Mouse (Mus musculus) midbrain, embryonic 16.5 days (tissue): Measurements from ENCODE around the gene Zfp423. TPM values are rescaled to one million over a fixed set of nuclear protein-coding genes. Genes with fewer than 3 reads are reported as not detected.
"Not testable (repeated sequence)": the region's sequence is repeated elsewhere in the genome, so short reads cannot be mapped to it uniquely, and the experiment has no call there.

Experiments
- ATAC-seq: fragments of 200-750 bp; cut with Nextera tagmentation; 2 replicates; pipeline ENCODE4 v1.8.0; 2017; ENCODE audit warnings: moderate TSS enrichment
- H3K27ac ChIP-seq: fragments of 300-500 bp; sonication (generic); 2 replicates; pipeline ENCODE4 v1.5.1; 2014; ENCODE audit warnings: mild to moderate bottlenecking, low read length, mixed read lengths
- H3K27me3 ChIP-seq: fragments of 300-500 bp; sonication (generic); 2 replicates; pipeline ENCODE4 v1.6.1; 2014; ENCODE audit warnings: low read depth, low read length, mixed read lengths; ENCODE audit not compliant: control insufficient read depth, insufficient read depth
- H3K36me3 ChIP-seq: fragments of 300-500 bp; sonication (generic); 2 replicates; pipeline ENCODE4 v1.6.1; 2014; ENCODE audit warnings: mild to moderate bottlenecking, low read length, moderate library complexity, mixed read lengths; ENCODE audit not compliant: control insufficient read depth, insufficient read depth
- H3K4me1 ChIP-seq: fragments of 300-500 bp; sonication (generic); 2 replicates; pipeline ENCODE4 v1.6.1; 2014; ENCODE audit warnings: mild to moderate bottlenecking, low read length, mixed read lengths; ENCODE audit not compliant: control insufficient read depth, insufficient read depth
- H3K4me2 ChIP-seq: fragments of 300-500 bp; sonication (generic); 2 replicates; pipeline ENCODE4 v1.6.1; 2014; ENCODE audit warnings: mild to moderate bottlenecking, low read length, mixed read lengths
- H3K4me3 ChIP-seq: fragments of 300-500 bp; sonication (generic); 2 replicates; pipeline ENCODE4 v1.5.1; 2014; ENCODE audit warnings: low read depth, mild to moderate bottlenecking, low read length, moderate library complexity, mixed read lengths
- H3K9ac ChIP-seq: fragments of 300-500 bp; sonication (generic); 2 replicates; pipeline ENCODE4 v1.6.1; 2014; ENCODE audit warnings: low read depth, low read length, mixed read lengths
- H3K9me3 ChIP-seq: fragments of 300-500 bp; sonication (generic); replicated peaks from 2 replicates; pipeline ENCODE4 v1.6.1; 2014; ENCODE audit warnings: mild to moderate bottlenecking, low read length, mixed read lengths; ENCODE audit not compliant: control insufficient read depth, poor library complexity, severe bottlenecking
- WGBS: fragments of 180-500 bp; shearing (Covaris S2); extraction: QIAGEN DNeasy Blood & Tissue Kit; methylation state at CpG from one replicate; pipeline ENCODE4 v1.1.7; 2014; 5-methylcytosine and 5-hydroxymethylcytosine counted together
- polyA plus RNA-seq: library from polyadenylated mRNA; unstranded; fragments of >200 nt; fragmentation: Nextera tagmentation; extraction: Ambion mirVana; gene quantifications from 2 replicates; pipeline ENCODE4 v1.2.1, GENCODE M21; 2015

The Zfp423 gene
- polyA plus RNA-seq, 1 experiment from 2014 or later = 28.1 TPM

DNA sequence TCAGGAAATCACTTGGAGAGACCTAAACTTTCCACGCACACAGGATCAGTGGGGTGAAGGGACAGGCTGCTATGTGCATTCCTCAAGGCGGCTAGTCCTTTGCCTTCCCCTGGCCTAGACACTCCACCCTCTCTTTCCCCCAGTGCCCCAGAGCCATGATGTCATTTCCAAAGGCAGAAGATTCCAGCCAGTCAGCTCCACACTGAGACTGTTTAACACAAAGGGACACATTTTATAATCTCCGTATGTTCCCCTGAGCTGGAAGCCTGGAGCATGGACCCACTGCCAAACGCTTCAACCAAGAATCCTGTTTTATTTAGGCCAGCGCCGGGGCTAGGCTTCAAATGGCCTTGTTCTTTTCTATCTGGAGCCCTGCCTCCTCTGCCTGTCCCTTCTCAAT, 111.6 kb downstream of the Zfp423 start:
- no peaks in the 10 kb centered on the region for H3K36me3 ChIP-seq
- H3K27ac ChIP-seq = no peak overlapping the region
- no peaks in the 10 kb centered on the region for H3K4me1 ChIP-seq
- H3K4me2 ChIP-seq = no peak overlapping the region
- H3K4me3 ChIP-seq = no peak overlapping the region
- H3K9ac ChIP-seq = no peak overlapping the region
- H3K9me3 ChIP-seq = no peaks in the 10 kb centered on the region
- no peak for ATAC-seq
- WGBS = 64% methylated on average over 6 of the region's 6 CpGs
- H3K27me3 ChIP-seq = no peaks in the 10 kb centered on the region

DNA sequence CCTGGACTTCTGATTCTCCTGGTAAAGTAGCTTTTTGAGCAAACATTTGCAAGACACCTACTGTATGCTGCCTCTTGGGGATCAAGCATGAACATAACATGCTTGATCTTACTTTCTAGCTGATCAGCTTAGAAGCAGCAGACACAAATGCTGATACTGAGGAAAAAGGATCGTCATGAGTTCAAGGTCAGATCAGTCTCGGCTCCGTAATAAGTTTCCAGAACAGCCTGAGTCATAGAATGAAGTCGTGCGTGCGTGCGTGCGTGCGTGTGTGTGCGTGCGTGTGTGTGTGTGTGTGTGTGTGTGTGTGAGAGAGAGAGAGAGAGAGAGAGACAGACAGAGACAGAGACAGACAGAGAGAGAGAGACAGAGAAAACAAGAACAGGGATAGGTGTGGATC, 117.3 kb downstream of the Zfp423 start:
- not testable (repeated sequence) for H3K27ac ChIP-seq, H3K4me3 ChIP-seq, H3K9me3 ChIP-seq, H3K27me3 ChIP-seq, H3K36me3 ChIP-seq, H3K4me2 ChIP-seq, ATAC-seq, H3K9ac ChIP-seq
- WGBS = 84% methylated on average over 11 of the region's 11 CpGs
- H3K4me1 ChIP-seq = peaks cover 12% of the 10 kb centered on the region

DNA sequence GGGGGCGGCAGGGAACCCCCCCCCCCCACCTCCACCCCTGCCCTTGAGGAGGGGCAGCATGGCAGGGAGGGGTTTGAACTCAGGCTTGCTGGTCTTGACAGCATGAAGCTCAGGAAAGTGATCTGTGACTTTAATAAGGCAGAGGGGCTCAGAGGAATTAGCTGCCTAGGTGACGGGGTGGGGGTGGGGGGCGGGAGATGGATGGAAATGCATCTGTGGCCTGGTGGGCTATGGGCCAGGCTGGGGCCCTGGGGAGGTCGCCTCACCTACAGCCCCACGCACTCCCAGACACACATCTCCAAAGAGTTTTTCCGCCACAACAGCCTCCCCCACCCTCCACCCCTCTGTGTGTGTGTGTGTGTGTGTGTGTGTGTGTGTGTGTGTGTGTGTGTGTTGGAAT, 122.1 kb downstream of the Zfp423 start:
- Histone ChIP-seq H3K9me3 (no peaks in the 10 kb centered on the region), H3K27ac (peak overlapping the region; percentile 84), H3K4me1 (peaks cover 58% of the 10 kb centered on the region), H3K27me3 (no peaks in the 10 kb centered on the region), H3K4me3 (no peak overlapping the region), H3K36me3 (no peaks in the 10 kb centered on the region), H3K9ac (peak overlapping the region; percentile 8; the same call in 1 of the 2 replicates), H3K4me2 (peak overlapping the region; percentile 37)
- peak; percentile 15 for ATAC-seq
- 3% methylated on average over 5 of the region's 6 CpGs for WGBS

GRCm38 (mm10) chr8:87836866-87837265, 122.5 kb downstream of the Zfp423 start:
- peak; percentile 87 for ATAC-seq
- WGBS = 1% methylated on average over 16 of the region's 16 CpGs

DNA sequence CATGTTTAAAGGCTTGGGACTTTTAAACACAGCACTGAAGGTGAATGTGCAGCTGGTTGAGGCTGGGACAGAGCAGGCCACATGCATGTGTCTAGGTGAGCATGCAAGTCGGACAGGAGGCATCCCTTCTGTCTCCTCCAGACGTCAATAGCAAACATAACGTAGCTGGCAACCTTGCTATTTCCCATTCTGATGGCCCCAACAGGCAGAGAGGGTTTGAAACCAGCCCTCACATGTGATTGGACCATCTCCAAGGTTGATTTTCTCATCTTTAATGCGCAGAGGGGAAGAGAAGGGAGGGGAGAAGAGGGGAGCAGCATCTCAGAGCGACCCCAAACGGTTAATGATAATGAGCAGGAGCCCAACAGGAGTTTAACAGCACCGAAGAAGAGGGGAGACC, 123.5 kb downstream of the Zfp423 start:
- Histone ChIP-seq H3K27ac (peak overlapping the region; percentile 82), H3K9me3 (no peaks in the 10 kb centered on the region), H3K27me3 (no peaks in the 10 kb centered on the region), H3K36me3 (no peaks in the 10 kb centered on the region), H3K9ac (no peak overlapping the region), H3K4me3 (no peak overlapping the region), H3K4me1 (peaks cover 71% of the 10 kb centered on the region), H3K4me2 (no peak overlapping the region)
- WGBS = 5% methylated on average over 7 of the region's 7 CpGs
- ATAC-seq = no peak

More at GRCm38 (mm10) chr8:87836866-87837265, 122.5 kb downstream of the Zfp423 start:
- Histone ChIP-seq H3K27me3 (no peaks in the 10 kb centered on the region), H3K9me3 (no peaks in the 10 kb centered on the region), H3K4me3 (no peak overlapping the region), H3K4me1 (peaks cover 62% of the 10 kb centered on the region), H3K4me2 (peak overlapping the region; percentile 37), H3K27ac (peak overlapping the region; percentile 84), H3K36me3 (no peaks in the 10 kb centered on the region), H3K9ac (peak overlapping the region; percentile 8; the same call in 1 of the 2 replicates)

DNA sequence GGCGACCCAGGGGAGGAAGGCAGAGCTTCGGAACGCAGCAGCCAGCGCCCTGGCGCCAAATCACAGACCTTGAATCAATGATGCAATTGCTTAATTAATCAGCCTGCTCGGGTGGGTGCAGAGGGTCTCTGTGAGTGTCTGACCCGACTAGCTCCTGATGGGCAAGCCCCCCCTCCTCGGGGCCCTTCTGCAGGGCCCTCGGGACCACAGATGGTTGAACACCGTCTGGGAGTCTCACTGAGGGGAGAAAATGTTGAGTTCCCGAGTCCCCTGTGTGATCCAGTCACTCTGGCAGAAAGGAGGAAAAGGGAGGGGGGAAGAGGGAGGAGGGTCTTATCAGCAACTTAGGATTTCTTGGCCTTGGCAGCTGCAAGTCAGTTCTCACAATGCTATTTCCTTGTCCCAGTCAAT, 124.0 kb downstream of the Zfp423 start:
- Histone ChIP-seq H3K4me1 (peaks cover 73% of the 10 kb centered on the region), H3K36me3 (no peaks in the 10 kb centered on the region), H3K9me3 (no peaks in the 10 kb centered on the region), H3K4me2 (peak overlapping the region; percentile 24; the same call in 1 of the 2 replicates), H3K9ac (peak overlapping the region; percentile 42; the same call in 1 of the 2 replicates), H3K27me3 (no peaks in the 10 kb centered on the region), H3K4me3 (no peak overlapping the region), H3K27ac (peak overlapping the region; percentile 82)
- ATAC-seq = no peak
- WGBS = 4% methylated on average over 11 of the region's 11 CpGs

DNA sequence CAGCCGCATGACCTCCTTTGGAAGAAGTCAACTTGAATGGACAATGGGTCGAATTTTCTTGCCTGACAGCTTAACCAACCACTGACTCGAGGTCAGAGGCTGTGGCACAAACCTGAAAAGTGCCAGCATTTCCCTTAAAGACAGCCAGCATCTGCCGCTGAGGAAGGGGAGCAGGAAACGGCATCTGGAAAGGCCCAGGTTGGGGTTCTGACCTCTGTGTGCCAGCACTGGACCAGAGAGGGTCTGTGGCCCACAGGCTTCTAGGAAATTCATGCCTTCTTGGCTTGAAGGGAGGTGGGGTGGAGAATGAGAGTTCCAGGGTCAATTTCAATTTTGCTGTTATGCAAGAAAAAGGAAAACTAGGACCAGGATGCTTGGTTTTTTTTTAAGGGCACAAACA, 124.7 kb downstream of the Zfp423 start:
- WGBS = 18% methylated on average over 5 of the region's 5 CpGs
- peak overlapping the region; percentile 42; the same call in 1 of the 2 replicates for H3K9ac ChIP-seq
- no peaks in the 10 kb centered on the region for H3K36me3 ChIP-seq
- no peak overlapping the region for H3K4me3 ChIP-seq
- peak overlapping the region; percentile 82 for H3K27ac ChIP-seq
- H3K4me2 ChIP-seq = no peak overlapping the region
- H3K9me3 ChIP-seq = no peaks in the 10 kb centered on the region
- no peaks in the 10 kb centered on the region for H3K27me3 ChIP-seq
- ATAC-seq = no peak
- H3K4me1 ChIP-seq = peaks cover 73% of the 10 kb centered on the region

DNA sequence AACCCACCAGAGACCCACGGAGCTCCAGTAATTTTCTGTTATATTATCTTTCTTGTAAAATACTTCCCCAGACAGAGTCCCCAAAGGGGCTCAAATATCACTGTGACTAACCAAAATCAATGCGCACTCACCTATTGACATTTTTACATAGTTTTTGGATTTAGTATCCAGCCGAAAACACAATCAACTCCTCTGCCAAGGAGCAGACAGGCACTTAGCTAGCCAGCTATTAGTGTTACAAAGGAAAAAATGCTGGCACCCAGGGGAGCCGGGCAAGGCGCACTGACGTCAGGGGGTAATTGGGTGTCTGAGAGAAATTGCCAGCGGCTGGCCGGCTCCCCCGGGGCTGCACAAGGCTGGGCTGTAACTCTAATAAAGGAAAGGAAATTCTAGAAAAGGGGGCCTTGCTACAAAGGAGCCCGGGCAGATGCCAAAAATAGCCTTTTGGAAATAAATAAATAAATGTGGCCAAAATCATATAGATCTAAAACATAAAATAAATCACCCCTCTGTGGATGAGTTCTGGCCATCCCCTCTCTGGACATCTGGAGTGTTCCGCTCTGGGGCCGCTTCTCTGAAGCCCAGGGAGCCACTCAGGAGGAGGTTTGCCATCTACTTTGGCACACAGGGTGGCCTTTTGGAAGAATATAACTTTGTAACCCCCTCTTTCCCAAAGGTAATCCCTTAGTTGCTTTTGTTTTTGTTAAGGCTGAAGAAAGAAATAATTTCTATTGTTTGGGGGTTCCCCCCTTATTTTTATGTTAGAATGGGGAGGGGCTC, 125.4 kb downstream of the Zfp423 start:
- Histone ChIP-seq H3K9me3 (no peaks in the 10 kb centered on the region), H3K4me2 (peak overlapping the region; percentile 24; the same call in 1 of the 2 replicates)

DNA sequence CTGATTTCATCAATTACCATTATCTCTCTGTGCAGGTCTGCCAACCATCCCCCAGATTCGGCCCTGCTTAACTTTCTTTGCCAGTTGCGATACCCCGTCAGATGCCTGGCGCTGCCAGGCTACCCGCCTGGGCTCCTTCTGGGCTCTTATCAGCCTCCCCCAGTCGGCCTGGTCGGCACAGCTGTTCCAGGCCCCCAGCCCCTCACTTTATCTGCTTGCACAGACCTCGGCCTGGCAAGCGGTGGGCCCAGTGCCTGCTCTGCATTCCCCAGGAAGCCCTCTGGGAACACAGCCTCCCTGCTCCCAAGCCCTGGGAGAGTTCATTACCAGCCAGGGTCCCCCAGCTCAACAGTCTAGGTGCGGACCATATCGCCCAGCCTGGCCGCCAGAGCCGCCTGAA, 126.1 kb downstream of the Zfp423 start:
- Histone ChIP-seq H3K9me3 (no peaks in the 10 kb centered on the region), H3K36me3 (no peaks in the 10 kb centered on the region), H3K4me3 (no peak overlapping the region), H3K4me2 (peak overlapping the region; percentile 20; the same call in 1 of the 2 replicates), H3K27ac (peak overlapping the region; percentile 71), H3K27me3 (no peaks in the 10 kb centered on the region), H3K4me1 (peaks cover 73% of the 10 kb centered on the region), H3K9ac (peak overlapping the region; percentile 54; the same call in 1 of the 2 replicates)
- WGBS = 26% methylated on average over 13 of the region's 13 CpGs
- no peak for ATAC-seq

More for the DNA sequence above, 125.4 kb downstream of the Zfp423 start:
- Histone ChIP-seq H3K9ac (no peak overlapping the region), H3K4me1 (peaks cover 73% of the 10 kb centered on the region), H3K27me3 (no peaks in the 10 kb centered on the region), H3K4me3 (no peak overlapping the region), H3K27ac (peak overlapping the region; percentile 71), H3K36me3 (no peaks in the 10 kb centered on the region)
- WGBS = 21% methylated on average over 12 of the region's 12 CpGs
- ATAC-seq = no peak
